Mouse (Mus musculus): ENCODE data around the gene Dtd2.

DNA sequence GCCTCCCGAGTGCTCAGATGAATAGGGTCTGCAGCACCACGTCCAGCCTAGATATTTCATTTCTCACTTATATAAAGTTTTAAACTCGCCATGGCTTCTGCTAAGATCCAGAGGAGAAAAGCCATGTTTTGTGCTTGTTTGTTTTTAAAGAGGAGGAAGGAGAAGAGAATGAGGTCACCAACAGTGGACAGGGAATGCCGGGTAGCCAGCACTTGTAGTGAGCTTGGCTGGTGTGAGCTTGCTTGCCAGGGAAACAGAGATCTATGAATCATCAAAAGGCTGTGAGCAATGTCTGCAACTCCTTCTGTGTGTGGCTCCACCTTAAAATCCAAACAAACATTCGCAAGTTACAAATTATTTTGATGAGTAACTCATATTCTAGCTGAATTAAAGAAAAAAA lies 17.8 kb downstream of the Dtd2 start:
- no peak for TF ChIP-seq POLR2A (IDR thresholded peaks at IDR 0.05; ENCODE audit: control insufficient read depth, low read depth, low read length)
- no peak for TF ChIP-seq CTCF (IDR thresholded peaks at IDR 0.05; ENCODE audit: control insufficient read depth, insufficient read depth, insufficient replicate concordance, low read depth, low read length)

Data from testis, adult 2 months (tissue).